In the genomic region with DNA sequence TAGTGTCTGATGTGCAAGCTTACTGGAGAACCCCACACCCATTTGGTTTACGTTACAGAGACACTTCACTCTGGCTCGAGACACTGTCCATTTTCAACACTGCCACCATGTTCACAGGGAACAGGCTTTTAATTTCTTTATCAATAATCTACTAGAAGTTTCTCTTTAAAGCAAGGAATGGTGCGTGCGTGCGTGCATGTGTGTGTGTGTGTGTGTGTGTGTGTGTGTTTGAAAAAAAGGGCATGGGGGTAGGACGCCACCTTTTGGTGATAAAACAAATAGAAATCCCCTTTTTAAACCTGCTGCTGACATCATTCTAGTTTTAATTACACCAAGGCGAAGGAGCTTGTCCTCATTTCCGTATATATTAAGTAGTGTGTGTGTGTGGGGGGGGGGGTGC, we compare ENCODE assay signal across 9 mouse cellular contexts. TPM values are rescaled to one million over a fixed set of nuclear protein-coding genes. Genes with fewer than 3 reads are reported as not detected.
DNase-seq lines count a peak whose midpoint lies in the region; ATAC-seq lines count a peak whose summit lies in the region.
"Had no signal": no experiment of that assay in that cellular context is flagged by ENCODE, and none has a peak within 500 bp of the region (broad histone marks: within the 10 kb centered on the region; RNA-seq: fewer than 3 reads in every experiment).

No protein-coding gene starts in this region.

- H3K36me3 ChIP-seq in stomach, embryonic 14.5 days (ENCODE audit: control insufficient read depth, insufficient read depth, low read length) = no peaks in the 10 kb centered on the region

- ATAC-seq in stomach, embryonic 14.5 days (ENCODE audit: insufficient number of reproducible peaks, insufficient read depth, low FRiP score, low read depth) = no peak

- WGBS in stomach, embryonic 14.5 days = 45% methylated on average over 8 of the region's 8 CpGs

- no peak overlapping the region for H3K4me3 ChIP-seq in stomach, embryonic 14.5 days (ENCODE audit: low read depth, low read length)
- H3K4me3 ChIP-seq: lung, embryonic 15.5 days had no signal

- peak; percentile 22 for DNase-seq in embryo, embryonic 10 days (ENCODE audit: low spot score)
- no peak for DNase-seq in embryo, embryonic 9.5 days (ENCODE audit: extremely low spot score)
- peak; percentile 18 to 27 for DNase-seq in layer of hippocampus, postnatal 25 days (ENCODE audit: extremely low spot score in 1 of 2, low spot score in 1 of 2)
- no peak for DNase-seq in layer of hippocampus, adult 9-10 months (ENCODE audit: low spot score)
- DNase-seq in A20 (ENCODE audit: low read depth, low spot score) = peak; percentile 71
- DNase-seq in brain, adult 2 months (ENCODE audit: low read depth, low spot score) = peak; percentile 70
- no peak for DNase-seq in frontal cortex, postnatal 25 days (ENCODE audit: low spot score in 2 of 2)

- no peaks in the 10 kb centered on the region for H3K27me3 ChIP-seq in stomach, embryonic 14.5 days (ENCODE audit: control insufficient read depth, insufficient read depth, low read length)
- H3K27me3 ChIP-seq: lung, embryonic 15.5 days had no signal

- peaks cover 3% of the 10 kb centered on the region; the same call in 1 of the 2 replicates for H3K9me3 ChIP-seq in stomach, embryonic 14.5 days (ENCODE audit: control insufficient read depth, low read depth, low read length)

- no peak overlapping the region for H3K9ac ChIP-seq in stomach, embryonic 14.5 days (replicated peaks; ENCODE audit: low read depth, low read length)
- H3K9ac ChIP-seq: lung, embryonic 15.5 days had no signal

- peaks cover 9% of the 10 kb centered on the region; the same call in 1 of the 2 replicates for H3K4me1 ChIP-seq in stomach, embryonic 14.5 days (ENCODE audit: control insufficient read depth, insufficient read depth, low read length)

- H3K27ac ChIP-seq in stomach, embryonic 14.5 days (ENCODE audit: low read length) = 0 out of 2 replicates have a peak overlapping the region, but pooled peaks have one; percentile 0
- H3K27ac ChIP-seq: lung, embryonic 15.5 days had no signal

- H3K4me2 ChIP-seq in stomach, embryonic 14.5 days (replicated peaks; ENCODE audit: low read depth, low read length) = no peak overlapping the region
- H3K4me2 ChIP-seq: lung, embryonic 15.5 days had no signal

RNA-seq across cellular contexts. Expression of a gene that starts 2.8 kb away (rescaled TPM):
- total RNA-seq in layer of hippocampus, postnatal 25 days (2021) = 10 to 100 TPM; 85.7 to 92.0 TPM
- 190 TPM in 2 replicates for polyA plus RNA-seq in stomach, embryonic 14.5 days (2014; fragmentation: Nextera tagmentation; extraction: Ambion mirVana)

Comparison
In these comparisons a context has a peak if more than half of its experiments do, and no peak if none do; other contexts are left out.
1. DNase-seq: peak in embryo, embryonic 10 days (single experiment), layer of hippocampus, postnatal 25 days (2 of 2), A20 (single experiment) and brain, adult 2 months (single experiment); none in embryo, embryonic 9.5 days (single experiment), layer of hippocampus, adult 9-10 months (single experiment) and frontal cortex, postnatal 25 days (0 of 2).